Mouse (Mus musculus): Measurements from ENCODE around the gene a.

- TF ChIP-seq CTCF (IDR thresholded peaks at IDR 0.05; ENCODE audit: insufficient read depth, low read depth, low read length), result no peak
- no peak for TF ChIP-seq POLR2A (IDR thresholded peaks at IDR 0.05; ENCODE audit: insufficient read depth, low read depth, low read length)
Measured at GRCm38 (mm10) chr2:154949877-154950276, 158.7 kb downstream of the a start.
